Mouse (Mus musculus): ENCODE results near the gene Apex2. TPM values are rescaled to one million over a fixed set of nuclear protein-coding genes. Genes with fewer than 3 reads are reported as not detected.

The Apex2 gene
- total and polyA plus RNA-seq, 2 experiments from 2014 or later = 10.1 to 17.6 TPM

DNA sequence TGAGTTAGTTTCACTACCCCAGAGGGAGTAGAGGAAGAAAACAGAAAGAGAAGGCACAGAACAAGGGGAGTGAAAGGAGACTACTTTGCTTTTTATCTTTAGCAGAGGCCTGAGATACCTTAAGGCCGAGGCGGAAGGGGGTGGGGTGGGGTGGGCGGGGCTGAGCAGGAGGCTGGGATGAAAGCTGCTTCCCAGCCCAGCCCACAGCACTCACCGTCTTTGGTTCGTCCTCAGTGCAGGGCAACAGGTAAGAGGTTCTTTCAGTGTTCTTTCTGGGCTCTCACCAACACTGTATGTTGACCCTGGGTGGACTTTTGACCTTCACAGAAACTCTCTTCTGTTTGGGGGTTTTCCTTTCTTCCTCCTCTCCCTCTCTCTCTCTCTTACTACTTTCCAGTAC is 42.4 kb downstream of the Apex2 start, which contains the start of gene Alas2:
TSS of gene Alas2 (plus strand) at position 137 of the 400 bp plus-strand sequence.
- DNase-seq (ENCODE audit: low spot score) (no peak), ATAC-seq (no peak)
- WGBS = 52% methylated on average over 5 of the region's 5 CpGs
- H3K4me3 ChIP-seq (ENCODE audit: low read length) = no peak within 1 kb of the TSS
- no peak within 1 kb of the TSS for H3K4me2 ChIP-seq (ENCODE audit: low read depth, low read length)
- TF ChIP-seq CTCF (IDR thresholded peaks at IDR 0.05; ENCODE audit: low read depth) = no peak
- H3K27me3 ChIP-seq (ENCODE audit: insufficient read depth, low read length) = no peaks in the 10 kb centered on the region
- no peaks in the 10 kb centered on the region for H3K36me3 ChIP-seq (ENCODE audit: insufficient read depth, low read length)
- no peaks in the 10 kb centered on the region for H3K4me1 ChIP-seq (ENCODE audit: insufficient read depth, low read length)
- H3K9me3 ChIP-seq (ENCODE audit: low read length) = no peaks in the 10 kb centered on the region
- H3K27ac ChIP-seq = no peak within 1 kb of the TSS
- H3K9ac ChIP-seq (replicated peaks; ENCODE audit: low read length) = no peak within 1 kb of the TSS

DNA sequence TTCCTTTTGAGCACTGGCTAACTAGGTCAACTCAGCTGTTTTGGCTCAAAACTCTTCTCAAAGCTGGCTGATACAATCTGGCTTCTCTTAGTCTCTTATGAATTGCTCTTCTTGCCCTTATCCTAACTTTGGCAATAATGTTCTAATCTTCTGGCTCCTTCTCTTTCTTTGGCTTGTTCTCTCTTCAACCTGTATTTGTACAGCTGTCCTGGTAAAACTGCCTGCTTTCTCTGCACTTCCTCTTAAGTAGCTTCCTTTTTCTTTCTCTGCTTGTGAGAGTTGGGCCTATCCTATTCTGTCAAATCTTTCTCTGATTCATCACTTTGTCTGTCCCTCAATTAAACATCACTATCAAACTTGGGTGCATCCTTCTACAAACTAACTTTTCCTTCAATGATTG is 48.0 kb downstream of the Apex2 start:
- DNase-seq (ENCODE audit: low spot score) = no peak
- ATAC-seq = no peak
- H3K36me3 ChIP-seq (ENCODE audit: insufficient read depth, low read length) = no peaks in the 10 kb centered on the region
- no peak overlapping the region for H3K4me2 ChIP-seq (ENCODE audit: low read depth, low read length)
- no peaks in the 10 kb centered on the region for H3K4me1 ChIP-seq (ENCODE audit: insufficient read depth, low read length)
- no peak overlapping the region for H3K9ac ChIP-seq (replicated peaks; ENCODE audit: low read length)
- H3K9me3 ChIP-seq (ENCODE audit: low read length) = no peaks in the 10 kb centered on the region
- no peak overlapping the region for H3K4me3 ChIP-seq (ENCODE audit: low read length)
- no peak overlapping the region for H3K27ac ChIP-seq
- TF ChIP-seq CTCF (IDR thresholded peaks at IDR 0.05; ENCODE audit: low read depth) = no peak
- no peaks in the 10 kb centered on the region for H3K27me3 ChIP-seq (ENCODE audit: insufficient read depth, low read length)

DNA sequence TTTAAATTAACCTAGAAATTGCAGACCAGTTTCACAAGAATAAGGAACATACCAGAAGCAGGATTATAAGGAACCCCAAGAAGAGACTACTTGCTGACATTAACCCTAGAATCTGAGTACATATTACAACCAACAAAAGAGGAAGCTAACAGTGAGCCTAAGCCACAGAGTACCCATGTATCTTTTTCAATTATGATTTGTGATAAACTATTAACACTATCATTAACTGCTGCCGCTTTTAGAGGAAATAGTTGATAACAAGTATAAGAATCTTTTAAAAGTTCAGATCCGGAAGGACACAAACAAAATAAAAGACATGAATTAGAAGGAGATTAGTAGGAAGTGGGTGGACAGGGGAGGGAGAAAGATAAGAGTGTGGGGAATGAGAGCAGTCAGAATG is 49.6 kb downstream of the Apex2 start:
- 92% methylated on average over 2 of the region's 2 CpGs for WGBS
- Histone ChIP-seq H3K36me3 (ENCODE audit: insufficient read depth, low read length) (no peaks in the 10 kb centered on the region), H3K4me2 (ENCODE audit: low read depth, low read length) (no peak overlapping the region), H3K9ac (replicated peaks; ENCODE audit: low read length) (no peak overlapping the region), H3K4me3 (ENCODE audit: low read length) (no peak overlapping the region), H3K4me1 (ENCODE audit: insufficient read depth, low read length) (no peaks in the 10 kb centered on the region), H3K27me3 (ENCODE audit: insufficient read depth, low read length) (no peaks in the 10 kb centered on the region), H3K9me3 (ENCODE audit: low read length) (no peaks in the 10 kb centered on the region), H3K27ac (no peak overlapping the region)
- no peak for ATAC-seq
- no peak for DNase-seq (ENCODE audit: low spot score)
- TF ChIP-seq CTCF (IDR thresholded peaks at IDR 0.05; ENCODE audit: low read depth) = no peak

DNA sequence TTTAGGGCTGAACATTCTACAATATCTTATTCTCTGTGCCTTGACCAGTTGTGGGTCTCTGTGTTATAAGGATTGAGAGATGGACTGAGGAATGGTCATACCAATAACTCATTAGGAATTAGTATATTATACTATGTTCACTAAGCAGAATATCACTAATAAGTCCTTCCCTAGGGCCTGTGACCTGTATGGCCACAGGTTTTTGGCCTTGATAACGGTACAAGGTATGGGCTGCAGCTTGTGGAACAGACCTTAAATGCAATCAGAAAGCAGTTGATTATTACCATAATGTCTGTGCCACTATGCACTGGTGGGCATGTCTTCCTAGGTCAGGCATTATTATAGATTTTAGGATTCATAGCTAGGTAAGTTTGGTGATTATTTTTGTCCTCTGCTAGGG is 73.2 kb downstream of the Apex2 start:
- TF ChIP-seq CTCF (IDR thresholded peaks at IDR 0.05; ENCODE audit: low read depth) = no peak
- Histone ChIP-seq H3K36me3 (ENCODE audit: insufficient read depth, low read length) (no peaks in the 10 kb centered on the region), H3K4me1 (ENCODE audit: insufficient read depth, low read length) (no peaks in the 10 kb centered on the region), H3K27me3 (ENCODE audit: insufficient read depth, low read length) (no peaks in the 10 kb centered on the region), H3K4me3 (ENCODE audit: low read length) (no peak overlapping the region), H3K27ac (no peak overlapping the region), H3K9ac (replicated peaks; ENCODE audit: low read length) (no peak overlapping the region), H3K4me2 (ENCODE audit: low read depth, low read length) (no peak overlapping the region), H3K9me3 (ENCODE audit: low read length) (no peaks in the 10 kb centered on the region)
- ATAC-seq (no peak), DNase-seq (ENCODE audit: low spot score) (no peak)
- 89% methylated on average over 1 of the region's 1 CpGs for WGBS

DNA sequence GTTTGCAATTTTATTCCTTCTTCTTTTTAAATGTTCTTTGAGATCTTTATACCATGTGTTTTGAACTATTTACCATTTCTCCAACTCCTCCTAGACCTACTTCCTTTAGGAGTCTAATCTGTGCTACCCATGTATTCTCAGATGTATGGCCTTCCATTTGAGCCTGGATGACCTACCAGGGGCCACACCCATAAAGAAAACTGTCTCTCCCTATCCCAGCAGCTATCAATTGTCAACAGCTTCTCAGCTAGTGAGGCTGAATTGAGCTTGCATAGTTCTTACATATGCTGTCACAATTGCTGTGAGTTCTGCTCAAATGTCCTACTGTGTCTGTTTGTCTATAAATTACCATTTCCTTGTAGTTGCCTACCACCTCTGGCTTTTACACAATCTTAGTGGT is 73.7 kb downstream of the Apex2 start:
- Histone ChIP-seq H3K4me2 (ENCODE audit: low read depth, low read length) (no peak overlapping the region), H3K36me3 (ENCODE audit: insufficient read depth, low read length) (no peaks in the 10 kb centered on the region), H3K27ac (no peak overlapping the region), H3K9ac (replicated peaks; ENCODE audit: low read length) (no peak overlapping the region), H3K27me3 (ENCODE audit: insufficient read depth, low read length) (no peaks in the 10 kb centered on the region), H3K4me3 (ENCODE audit: low read length) (no peak overlapping the region), H3K4me1 (ENCODE audit: insufficient read depth, low read length) (no peaks in the 10 kb centered on the region), H3K9me3 (ENCODE audit: low read length) (no peaks in the 10 kb centered on the region)
- DNase-seq (ENCODE audit: low spot score) (no peak), ATAC-seq (no peak)
- no peak for TF ChIP-seq CTCF (IDR thresholded peaks at IDR 0.05; ENCODE audit: low read depth)

DNA sequence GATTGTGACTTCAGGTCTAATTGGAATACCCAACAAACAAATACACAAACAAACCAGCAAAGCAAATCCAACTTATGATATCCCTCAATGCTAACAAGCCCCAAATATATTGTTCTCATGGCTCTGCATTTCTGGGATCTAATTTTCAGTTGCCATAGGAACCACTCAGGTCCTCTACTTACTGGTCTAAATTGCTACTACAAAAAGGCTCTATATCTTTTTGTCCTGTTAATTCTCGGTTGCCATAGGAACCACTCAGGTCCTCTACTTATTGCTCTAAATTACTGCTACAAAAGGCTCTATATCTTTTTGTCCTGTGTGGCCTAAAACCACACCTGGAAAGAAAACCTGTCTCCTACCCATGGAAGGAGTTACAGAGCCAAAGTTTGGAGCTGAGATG is 75.5 kb downstream of the Apex2 start:
- DNase-seq (ENCODE audit: low spot score) = peak; percentile 3
- no peaks in the 10 kb centered on the region for H3K36me3 ChIP-seq (ENCODE audit: insufficient read depth, low read length)
- no peak overlapping the region for H3K27ac ChIP-seq
- no peaks in the 10 kb centered on the region for H3K4me1 ChIP-seq (ENCODE audit: insufficient read depth, low read length)
- H3K27me3 ChIP-seq (ENCODE audit: insufficient read depth, low read length) = no peaks in the 10 kb centered on the region
- no peak overlapping the region for H3K4me3 ChIP-seq (ENCODE audit: low read length)
- 78% methylated on average over 1 of the region's 1 CpGs for WGBS
- no peak for ATAC-seq
- H3K9me3 ChIP-seq (ENCODE audit: low read length) = no peaks in the 10 kb centered on the region
- TF ChIP-seq CTCF (IDR thresholded peaks at IDR 0.05; ENCODE audit: low read depth) = no peak
- H3K9ac ChIP-seq (replicated peaks; ENCODE audit: low read length) = no peak overlapping the region
- H3K4me2 ChIP-seq (ENCODE audit: low read depth, low read length) = no peak overlapping the region

DNA sequence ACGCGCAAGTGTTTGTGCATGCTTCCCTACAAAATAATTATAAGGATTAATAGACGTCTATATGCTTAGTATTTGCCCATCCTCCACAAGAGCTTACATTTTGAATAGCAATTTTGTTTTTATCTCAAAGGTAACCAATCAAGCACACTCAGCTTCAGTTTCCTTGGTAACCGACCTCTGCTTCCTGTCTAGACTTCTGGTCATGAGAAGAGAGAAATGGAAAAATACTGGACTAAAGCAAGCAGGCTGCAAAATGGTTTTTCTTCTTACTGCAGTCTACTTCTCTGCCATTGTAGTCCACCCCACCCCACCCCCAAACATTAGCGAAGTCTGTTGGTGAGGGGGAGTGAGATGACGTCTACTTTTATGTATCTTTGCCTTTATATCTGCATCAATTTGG is 78.4 kb downstream of the Apex2 start:
- DNase-seq (ENCODE audit: low spot score) = peak; percentile 1
- WGBS = 84% methylated on average over 6 of the region's 6 CpGs

More for the DNA sequence above, 78.4 kb downstream of the Apex2 start:
- TF ChIP-seq CTCF (IDR thresholded peaks at IDR 0.05; ENCODE audit: low read depth) = no peak
- Histone ChIP-seq H3K9ac (replicated peaks; ENCODE audit: low read length) (no peak overlapping the region), H3K36me3 (ENCODE audit: insufficient read depth, low read length) (no peaks in the 10 kb centered on the region), H3K4me3 (ENCODE audit: low read length) (no peak overlapping the region), H3K27me3 (ENCODE audit: insufficient read depth, low read length) (no peaks in the 10 kb centered on the region), H3K9me3 (ENCODE audit: low read length) (no peaks in the 10 kb centered on the region), H3K4me1 (ENCODE audit: insufficient read depth, low read length) (no peaks in the 10 kb centered on the region), H3K27ac (no peak overlapping the region; the same call in 1 of the 2 replicates), H3K4me2 (ENCODE audit: low read depth, low read length) (no peak overlapping the region)
- ATAC-seq = peak; percentile 35; the same call in 1 of the 2 replicates

Data from hindbrain, postnatal 0 days (tissue).